Mouse (Mus musculus): ENCODE results near the gene Dpp6. TPM values are rescaled to one million over a fixed set of nuclear protein-coding genes. Genes with fewer than 3 reads are reported as not detected.

The Dpp6 gene
- polyA plus RNA-seq, 1 experiment from 2014 or later: 7.0 TPM

DNA sequence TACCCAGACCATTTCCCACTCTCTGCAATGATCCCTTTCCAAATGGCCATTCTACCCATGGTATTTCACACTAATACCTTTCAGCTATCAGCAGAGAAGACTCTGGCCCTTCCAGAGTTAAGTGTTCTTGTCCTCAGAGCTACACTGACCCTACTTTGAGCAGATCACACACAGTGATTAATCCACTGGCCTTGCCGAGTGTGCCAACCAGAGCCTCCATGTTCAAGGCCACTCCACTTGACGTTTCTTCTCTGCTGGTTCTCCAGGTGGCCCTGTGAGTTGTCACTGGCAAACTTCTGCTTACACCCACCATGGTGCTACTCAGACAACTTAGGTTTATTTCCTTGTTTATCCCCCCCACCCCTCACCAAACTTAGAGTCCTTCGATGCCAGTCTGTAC, 433.9 kb downstream of the Dpp6 start:
- no peak overlapping the region for H3K4me3 ChIP-seq
- WGBS: 83% methylated on average over 3 of the region's 3 CpGs
- H3K36me3 ChIP-seq: no peaks in the 10 kb centered on the region
- peaks cover 11% of the 10 kb centered on the region; the same call in 1 of the 2 replicates for H3K9me3 ChIP-seq (replicated peaks)
- H3K4me1 ChIP-seq: peaks cover 9% of the 10 kb centered on the region
- no peak overlapping the region for H3K27ac ChIP-seq (replicated peaks)
- H3K27me3 ChIP-seq (ENCODE audit: low read depth, poor library complexity, severe bottlenecking): no peaks in the 10 kb centered on the region
- DNase-seq (ENCODE audit: low spot score): no peak

DNA sequence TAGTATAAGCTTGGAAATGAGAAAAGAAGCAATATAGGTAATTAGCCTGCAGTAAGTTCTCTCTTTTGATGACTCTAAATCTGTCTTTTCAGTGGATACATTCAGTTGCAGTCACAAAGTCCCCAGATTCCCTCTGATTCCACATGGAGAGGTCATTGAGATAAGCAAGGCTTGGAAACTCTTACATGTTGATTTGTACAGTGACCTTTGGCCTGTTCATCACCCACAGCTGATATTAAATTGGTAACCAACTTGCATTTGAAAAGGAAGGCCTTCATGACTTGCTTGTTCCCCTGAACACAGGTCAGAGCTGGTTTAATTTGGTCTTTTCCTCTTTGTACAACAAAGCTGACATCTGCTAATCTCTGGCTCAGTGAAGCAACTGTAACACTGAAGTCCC, 434.4 kb downstream of the Dpp6 start:
- DNase-seq (ENCODE audit: low spot score): no peak
- H3K27me3 ChIP-seq (ENCODE audit: low read depth, poor library complexity, severe bottlenecking): no peaks in the 10 kb centered on the region
- H3K4me1 ChIP-seq: peaks cover 9% of the 10 kb centered on the region
- H3K4me3 ChIP-seq: no peak overlapping the region
- no peak overlapping the region for H3K27ac ChIP-seq (replicated peaks)
- H3K9me3 ChIP-seq (replicated peaks): peaks cover 11% of the 10 kb centered on the region; the same call in 1 of the 2 replicates
- H3K36me3 ChIP-seq: no peaks in the 10 kb centered on the region

DNA sequence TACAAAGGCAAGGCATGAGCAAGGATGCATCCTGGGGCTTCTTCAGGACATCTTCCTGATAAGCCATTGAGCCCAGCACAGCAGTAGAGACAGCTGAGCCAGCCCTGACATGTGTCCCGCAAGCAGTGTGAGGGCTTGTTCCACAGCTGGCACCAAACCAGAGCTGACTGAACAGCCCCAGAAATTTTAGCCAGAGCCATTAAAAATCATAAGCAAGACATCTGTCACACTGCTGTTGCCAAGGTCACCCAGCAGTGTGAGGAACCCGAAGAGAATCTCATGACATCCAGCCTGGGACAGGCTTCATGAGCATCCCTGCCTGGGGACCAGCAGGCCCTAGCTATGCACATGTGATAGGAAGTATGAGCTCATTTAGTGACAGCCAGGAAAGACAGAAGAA, 438.2 kb downstream of the Dpp6 start:
- Histone ChIP-seq H3K36me3 (no peaks in the 10 kb centered on the region), H3K27me3 (ENCODE audit: low read depth, poor library complexity, severe bottlenecking) (no peaks in the 10 kb centered on the region), H3K4me3 (no peak overlapping the region), H3K4me1 (peaks cover 3% of the 10 kb centered on the region), H3K27ac (replicated peaks) (no peak overlapping the region), H3K9me3 (replicated peaks) (peaks cover 11% of the 10 kb centered on the region; the same call in 1 of the 2 replicates)
- WGBS: 86% methylated on average over 2 of the region's 2 CpGs
- no peak for DNase-seq (ENCODE audit: low spot score)

DNA sequence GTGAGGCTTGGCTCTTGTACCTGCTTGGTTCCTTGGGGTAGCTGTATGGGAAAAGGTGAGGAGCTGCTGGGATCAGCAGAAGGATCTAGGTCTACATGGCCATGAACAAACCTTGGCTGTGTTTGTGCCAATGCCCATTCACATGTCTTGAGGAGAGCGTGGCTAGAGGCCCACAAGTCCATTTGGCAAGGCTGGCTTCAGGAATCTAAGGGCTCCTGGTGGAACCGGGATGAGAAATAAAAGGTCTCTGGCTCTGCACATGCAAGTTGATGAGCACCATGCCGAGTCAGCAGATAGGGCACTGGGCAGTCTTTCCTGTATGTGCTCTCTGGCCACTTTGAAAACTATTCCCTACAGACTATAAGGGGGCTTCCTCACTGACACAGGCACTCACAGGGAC, 441.6 kb downstream of the Dpp6 start:
- no peaks in the 10 kb centered on the region for H3K36me3 ChIP-seq
- DNase-seq (ENCODE audit: low spot score): no peak
- H3K9me3 ChIP-seq (replicated peaks): peaks cover 11% of the 10 kb centered on the region; the same call in 1 of the 2 replicates
- no peak overlapping the region for H3K27ac ChIP-seq (replicated peaks)
- H3K27me3 ChIP-seq (ENCODE audit: low read depth, poor library complexity, severe bottlenecking): no peaks in the 10 kb centered on the region
- H3K4me1 ChIP-seq: peaks cover 27% of the 10 kb centered on the region
- WGBS: 85% methylated on average over 3 of the region's 3 CpGs
- H3K4me3 ChIP-seq: no peak overlapping the region

DNA sequence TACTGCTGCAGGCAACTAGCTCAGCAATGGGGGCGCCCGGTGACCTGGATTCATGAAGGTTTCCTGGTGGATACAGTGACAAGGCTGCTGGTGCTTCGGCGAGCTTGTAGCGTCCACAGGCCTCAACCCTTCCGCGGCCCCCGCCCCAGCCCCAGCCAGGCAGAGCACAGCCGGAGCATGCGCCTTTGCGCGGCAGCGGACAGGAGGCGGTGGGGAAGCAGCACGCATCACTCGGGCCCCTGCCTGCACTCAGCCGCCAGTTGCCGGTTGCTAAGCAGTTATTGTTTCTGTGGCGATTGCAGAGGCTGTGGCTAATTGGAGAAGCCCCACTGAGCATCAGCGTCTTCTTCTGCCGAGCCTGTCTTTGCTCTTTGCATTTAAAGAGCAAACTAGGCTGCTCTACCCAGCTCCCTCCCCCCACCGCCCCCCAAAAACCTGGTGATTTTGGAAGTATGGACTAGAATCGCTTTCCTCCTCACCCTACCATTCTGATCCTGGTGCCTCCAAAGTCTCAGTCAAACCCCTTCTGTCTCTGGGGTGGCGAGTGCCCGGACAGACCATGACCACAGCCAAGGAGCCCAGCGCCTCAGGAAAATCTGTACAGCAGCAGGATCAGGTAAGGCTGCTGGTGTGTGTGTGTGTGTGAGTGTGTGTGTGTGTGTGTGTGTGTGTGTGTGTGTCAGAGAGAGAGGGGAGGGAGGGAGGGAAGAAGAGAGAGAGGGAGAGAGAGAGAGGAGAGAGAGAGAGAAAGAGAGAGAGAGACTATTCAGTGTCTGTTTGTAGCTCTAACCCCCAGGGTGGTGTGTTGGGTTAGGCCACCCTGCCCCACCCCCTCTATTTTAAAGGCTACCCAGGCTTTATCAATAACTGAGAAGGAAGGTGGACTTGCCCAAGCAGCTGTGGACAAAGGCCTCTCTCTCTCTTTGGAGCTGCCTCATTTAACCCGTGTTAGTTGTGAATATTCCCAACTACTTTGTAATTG, 445.0 kb downstream of the Dpp6 start:
- H3K9me3 ChIP-seq (replicated peaks): no peaks in the 10 kb centered on the region
- no peaks in the 10 kb centered on the region for H3K36me3 ChIP-seq
- H3K4me1 ChIP-seq: peaks cover 28% of the 10 kb centered on the region
- peak overlapping the region; percentile 84 for H3K27ac ChIP-seq (replicated peaks)
- DNase-seq (ENCODE audit: low spot score): peak; percentile 76
- peak overlapping the region; percentile 53 for H3K4me3 ChIP-seq
- 7% methylated on average over 27 of the region's 27 CpGs for WGBS
- H3K27me3 ChIP-seq (ENCODE audit: low read depth, poor library complexity, severe bottlenecking): no peaks in the 10 kb centered on the region

DNA sequence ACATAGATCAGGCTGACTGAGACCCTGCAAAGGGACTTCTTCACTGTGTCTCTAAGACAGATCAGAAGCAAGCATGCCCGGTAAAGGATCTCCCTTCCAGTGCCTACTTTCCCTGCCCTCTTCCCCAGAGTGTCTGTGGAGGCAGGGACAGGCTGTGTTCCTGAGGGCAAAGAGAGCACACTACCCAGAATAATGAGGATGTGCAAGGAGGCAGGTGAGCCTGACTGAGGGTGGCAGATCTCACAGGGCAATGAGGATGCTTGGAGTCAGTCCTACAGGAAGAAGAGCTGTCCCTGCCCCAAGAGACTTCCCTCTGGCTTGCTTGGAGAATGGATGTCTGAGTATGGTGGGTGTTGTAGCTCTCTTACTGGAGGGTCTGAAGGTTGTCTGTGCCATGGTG, 445.7 kb downstream of the Dpp6 start:
- Histone ChIP-seq H3K36me3 (no peaks in the 10 kb centered on the region), H3K9me3 (replicated peaks) (no peaks in the 10 kb centered on the region), H3K4me1 (peaks cover 28% of the 10 kb centered on the region), H3K27me3 (ENCODE audit: low read depth, poor library complexity, severe bottlenecking) (no peaks in the 10 kb centered on the region), H3K4me3 (peak overlapping the region; percentile 53), H3K27ac (replicated peaks) (peak overlapping the region; percentile 84)
- no peak for DNase-seq (ENCODE audit: low spot score)
- WGBS: 67% methylated on average over 1 of the region's 1 CpGs

DNA sequence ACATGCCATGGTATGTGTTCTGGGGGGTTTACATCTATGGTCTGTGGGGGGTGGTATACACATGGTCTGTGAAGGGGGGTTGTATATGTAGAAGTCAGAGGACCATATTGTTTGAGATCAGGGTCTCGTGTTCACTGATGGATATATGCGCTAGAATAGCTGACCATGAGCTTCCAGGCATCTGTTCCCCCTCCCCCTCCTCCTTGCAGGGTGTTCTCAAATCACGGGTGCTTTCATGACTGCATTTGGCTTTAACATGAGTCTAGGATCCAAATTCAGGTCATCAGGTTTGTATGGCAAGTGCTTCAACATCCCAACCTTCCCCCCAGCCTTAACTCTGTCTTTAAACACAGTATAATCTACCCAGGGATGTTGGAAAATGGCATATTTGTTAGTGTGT, 448.3 kb downstream of the Dpp6 start:
- 95% methylated on average over 3 of the region's 3 CpGs for WGBS
- no peaks in the 10 kb centered on the region for H3K9me3 ChIP-seq (replicated peaks)
- DNase-seq (ENCODE audit: low spot score): no peak

DNA sequence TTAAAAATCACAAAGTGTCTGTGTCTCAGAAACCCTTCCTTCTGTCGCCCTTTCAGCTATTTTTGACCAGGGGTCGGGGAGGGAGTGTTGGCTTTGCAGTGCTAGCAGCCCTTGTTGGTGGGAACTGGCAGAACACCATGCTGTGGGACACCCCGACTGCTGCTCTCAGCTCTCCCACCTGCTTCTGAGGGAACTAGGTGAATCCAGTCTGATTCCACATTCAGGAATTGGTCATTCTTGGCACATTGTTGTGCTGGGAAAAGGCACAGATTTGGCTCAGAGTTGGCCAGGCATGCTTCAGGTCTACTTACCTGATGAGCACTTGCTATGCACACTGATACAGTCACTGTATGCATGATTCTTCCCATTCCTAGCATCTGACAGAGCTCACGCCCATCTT, 454.3 kb downstream of the Dpp6 start:
- 85% methylated on average over 4 of the region's 4 CpGs for WGBS

More for the DNA sequence above, 448.3 kb downstream of the Dpp6 start:
- no peak overlapping the region for H3K27ac ChIP-seq (replicated peaks)
- peaks cover 28% of the 10 kb centered on the region for H3K4me1 ChIP-seq
- no peaks in the 10 kb centered on the region for H3K27me3 ChIP-seq (ENCODE audit: low read depth, poor library complexity, severe bottlenecking)
- H3K4me3 ChIP-seq: no peak overlapping the region
- no peaks in the 10 kb centered on the region for H3K36me3 ChIP-seq

DNA sequence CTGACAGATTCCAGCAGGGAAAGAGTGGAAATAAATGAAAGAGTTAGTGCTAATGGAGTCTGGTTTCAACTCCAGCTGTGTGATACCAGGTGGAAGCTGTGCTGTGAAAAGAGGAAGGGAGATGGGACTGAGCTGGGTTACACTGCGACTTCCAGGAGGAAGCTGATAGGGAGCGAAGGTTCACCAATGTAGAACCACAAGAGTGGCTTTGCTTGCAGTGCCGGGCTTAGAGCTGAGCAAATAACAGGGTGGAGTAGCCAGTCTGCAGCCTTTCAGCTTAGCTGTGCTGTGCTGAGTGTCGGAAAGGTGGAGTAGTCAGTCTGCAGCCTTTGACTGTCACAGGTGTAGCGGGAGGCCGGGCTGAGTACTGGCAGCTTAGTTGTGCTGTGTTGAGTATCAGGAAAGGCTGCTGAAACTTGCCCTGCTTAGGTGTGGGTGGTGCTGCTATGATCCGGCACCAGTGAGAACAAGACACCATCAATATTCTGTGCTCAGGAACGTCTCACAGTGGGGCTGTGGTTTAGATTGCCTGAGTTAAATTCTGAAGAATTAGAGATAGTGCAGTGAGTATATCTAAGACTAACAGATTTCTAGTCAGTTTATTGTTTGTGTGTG, 457.9 kb downstream of the Dpp6 start:
- H3K4me3 ChIP-seq: no peak overlapping the region
- no peaks in the 10 kb centered on the region for H3K36me3 ChIP-seq
- no peaks in the 10 kb centered on the region for H3K4me1 ChIP-seq
- no peaks in the 10 kb centered on the region for H3K27me3 ChIP-seq (ENCODE audit: low read depth, poor library complexity, severe bottlenecking)
- WGBS: 67% methylated on average over 8 of the region's 8 CpGs
- H3K9me3 ChIP-seq (replicated peaks): no peaks in the 10 kb centered on the region
- DNase-seq (ENCODE audit: low spot score): no peak
- H3K27ac ChIP-seq (replicated peaks): no peak overlapping the region

More for the DNA sequence above, 454.3 kb downstream of the Dpp6 start:
- H3K4me3 ChIP-seq: no peak overlapping the region
- DNase-seq (ENCODE audit: low spot score): no peak
- no peaks in the 10 kb centered on the region for H3K4me1 ChIP-seq
- H3K27me3 ChIP-seq (ENCODE audit: low read depth, poor library complexity, severe bottlenecking): no peaks in the 10 kb centered on the region
- no peak overlapping the region for H3K27ac ChIP-seq (replicated peaks)
- H3K36me3 ChIP-seq: no peaks in the 10 kb centered on the region
- H3K9me3 ChIP-seq (replicated peaks): no peaks in the 10 kb centered on the region

DNA sequence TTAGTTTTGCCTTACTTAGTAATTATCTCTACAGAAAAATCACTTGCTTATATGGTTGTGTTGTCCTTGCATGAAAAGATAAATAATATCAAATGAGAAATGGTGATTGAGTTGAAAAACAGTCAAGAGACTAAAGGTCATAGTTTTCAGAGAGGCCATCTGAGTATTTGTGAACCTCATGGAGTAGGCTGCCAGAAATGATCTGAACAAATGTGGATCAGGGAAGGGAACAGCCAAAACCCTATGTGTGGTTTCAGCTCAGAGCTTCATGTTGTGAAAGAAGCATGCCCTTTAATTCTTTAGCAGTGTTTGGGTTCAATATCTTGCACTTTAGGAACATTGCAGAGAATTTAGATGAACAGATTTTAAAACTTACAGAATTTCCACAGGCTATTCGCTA, 458.9 kb downstream of the Dpp6 start:
- DNase-seq (ENCODE audit: low spot score): no peak
- H3K27ac ChIP-seq (replicated peaks): no peak overlapping the region
- no peaks in the 10 kb centered on the region for H3K4me1 ChIP-seq
- H3K9me3 ChIP-seq (replicated peaks): no peaks in the 10 kb centered on the region
- H3K27me3 ChIP-seq (ENCODE audit: low read depth, poor library complexity, severe bottlenecking): no peaks in the 10 kb centered on the region
- WGBS: 94% methylated on average over 1 of the region's 1 CpGs
- no peaks in the 10 kb centered on the region for H3K36me3 ChIP-seq
- no peak overlapping the region for H3K4me3 ChIP-seq

DNA sequence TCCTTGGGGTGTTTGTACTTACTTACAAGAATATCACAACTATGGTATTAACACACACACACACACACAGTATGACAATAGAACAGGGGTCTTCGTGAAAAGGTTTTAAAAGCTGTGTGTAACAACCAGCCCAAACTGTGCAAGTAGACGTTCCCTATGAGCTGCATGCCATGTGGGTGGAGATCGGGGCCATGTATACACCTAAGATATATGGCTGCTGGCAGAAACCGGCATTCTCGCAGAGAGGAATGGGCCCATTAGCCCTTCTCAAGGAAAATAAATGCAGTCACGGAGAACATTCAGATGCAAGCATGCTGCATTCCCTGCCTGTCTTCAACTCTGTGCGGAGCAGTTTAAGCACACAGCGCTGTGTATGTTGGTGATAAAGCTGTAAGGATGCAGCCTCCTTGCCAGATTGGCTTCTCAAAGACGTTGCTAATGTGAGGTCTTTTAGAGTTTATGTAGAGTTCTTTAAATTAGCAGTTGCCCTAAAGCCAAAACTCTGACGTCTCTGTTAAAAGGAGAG, 461.2 kb downstream of the Dpp6 start:
- H3K27me3 ChIP-seq (ENCODE audit: low read depth, poor library complexity, severe bottlenecking): no peaks in the 10 kb centered on the region
- H3K9me3 ChIP-seq (replicated peaks): no peaks in the 10 kb centered on the region
- no peaks in the 10 kb centered on the region for H3K4me1 ChIP-seq
- no peaks in the 10 kb centered on the region for H3K36me3 ChIP-seq
- H3K27ac ChIP-seq (replicated peaks): no peak overlapping the region
- H3K4me3 ChIP-seq: no peak overlapping the region
- DNase-seq (ENCODE audit: low spot score): no peak
- WGBS: 86% methylated on average over 10 of the region's 10 CpGs

DNA sequence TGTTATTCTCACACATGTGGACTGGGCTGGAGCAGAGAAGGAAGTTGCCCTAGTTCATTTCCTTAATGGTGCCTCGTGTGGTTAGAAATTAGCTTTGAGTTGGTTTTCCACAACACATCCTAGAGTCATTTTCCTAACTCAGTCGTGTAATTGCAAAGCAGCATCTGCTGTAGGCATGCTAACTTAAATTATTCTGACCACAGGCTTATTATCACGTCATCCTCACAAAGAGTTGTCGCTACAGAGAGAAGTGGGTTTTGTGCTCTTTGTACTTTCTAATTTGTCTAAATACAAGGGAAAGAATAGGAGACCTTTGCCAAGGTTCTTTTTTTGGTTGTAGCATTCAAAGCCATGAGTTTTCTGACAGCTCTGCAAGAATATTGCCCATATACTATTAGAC, 469.9 kb downstream of the Dpp6 start:
- 77% methylated on average over 4 of the region's 4 CpGs for WGBS

DNA sequence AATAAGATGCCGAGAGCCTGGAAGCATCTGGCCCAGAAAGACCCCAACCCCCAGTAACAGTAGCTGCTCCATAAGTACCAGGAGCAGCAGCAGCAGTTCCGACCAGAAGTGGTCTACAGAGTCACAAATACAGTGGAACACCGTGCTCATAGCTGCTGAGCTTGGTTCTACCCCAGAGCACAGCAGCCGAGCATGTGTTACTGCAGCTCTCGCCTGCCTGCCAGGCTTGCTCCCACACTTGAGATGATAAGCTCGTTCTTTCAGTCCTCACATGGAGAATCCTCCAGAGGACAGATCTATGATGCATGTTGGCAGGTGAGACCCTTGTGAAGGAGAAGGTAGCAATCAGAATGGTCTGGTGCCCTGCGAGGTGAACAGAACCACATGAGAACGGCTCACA, 474.4 kb downstream of the Dpp6 start:
- WGBS: 87% methylated on average over 8 of the region's 8 CpGs
- DNase-seq (ENCODE audit: low spot score): no peak
- Histone ChIP-seq H3K27ac (replicated peaks) (no peak overlapping the region), H3K27me3 (ENCODE audit: low read depth, poor library complexity, severe bottlenecking) (no peaks in the 10 kb centered on the region), H3K4me1 (no peaks in the 10 kb centered on the region), H3K36me3 (no peaks in the 10 kb centered on the region), H3K9me3 (replicated peaks) (no peaks in the 10 kb centered on the region), H3K4me3 (no peak overlapping the region)

More for the DNA sequence above, 469.9 kb downstream of the Dpp6 start:
- no peak overlapping the region for H3K27ac ChIP-seq (replicated peaks)
- no peaks in the 10 kb centered on the region for H3K27me3 ChIP-seq (ENCODE audit: low read depth, poor library complexity, severe bottlenecking)
- H3K4me3 ChIP-seq: no peak overlapping the region
- H3K36me3 ChIP-seq: no peaks in the 10 kb centered on the region
- DNase-seq (ENCODE audit: low spot score): no peak
- no peaks in the 10 kb centered on the region for H3K9me3 ChIP-seq (replicated peaks)
- H3K4me1 ChIP-seq: no peaks in the 10 kb centered on the region

Measured in midbrain, embryonic 10.5 days (tissue).